Mouse (Mus musculus): ENCODE data around the gene Ubtd1. TPM values are rescaled to one million over a fixed set of nuclear protein-coding genes. Genes with fewer than 3 reads are reported as not detected.

Ubtd1 gene
- polyA plus RNA-seq, 1 experiment from 2014 or later = 15.1 TPM

GRCm38 (mm10) chr19:42058426-42058825, 76.9 kb downstream of the Ubtd1 start:
- Histone ChIP-seq H3K36me3 (no peaks in the 10 kb centered on the region), H3K9me3 (replicated peaks) (no peaks in the 10 kb centered on the region), H3K27ac (no peak overlapping the region), H3K27me3 (ENCODE audit: low read depth, poor library complexity, severe bottlenecking) (no peaks in the 10 kb centered on the region), H3K4me1 (peaks cover 1% of the 10 kb centered on the region; the same call in 1 of the 2 replicates), H3K4me3 (no peak overlapping the region)
- no peak for DNase-seq (ENCODE audit: low spot score)
- WGBS = 71% methylated on average over 7 of the region's 7 CpGs

GRCm38 (mm10) chr19:42061443-42061842, 79.9 kb downstream of the Ubtd1 start:
- no peaks in the 10 kb centered on the region for H3K4me1 ChIP-seq
- DNase-seq (ENCODE audit: low spot score) = no peak

GRCm38 (mm10) chr19:42068441-42069240, 87.1 kb downstream of the Ubtd1 start:
- Histone ChIP-seq H3K4me3 (no peak overlapping the region), H3K36me3 (peaks cover 2% of the 10 kb centered on the region; the same call in 1 of the 2 replicates), H3K27me3 (ENCODE audit: low read depth, poor library complexity, severe bottlenecking) (no peaks in the 10 kb centered on the region), H3K27ac (no peak overlapping the region), H3K9me3 (replicated peaks) (no peaks in the 10 kb centered on the region), H3K4me1 (no peaks in the 10 kb centered on the region; the same call in 1 of the 2 replicates)
- 83% methylated on average over 11 of the region's 11 CpGs for WGBS
- DNase-seq (ENCODE audit: low spot score) = no peak

More at GRCm38 (mm10) chr19:42061443-42061842, 79.9 kb downstream of the Ubtd1 start:
- H3K27me3 ChIP-seq (ENCODE audit: low read depth, poor library complexity, severe bottlenecking) = no peaks in the 10 kb centered on the region
- no peaks in the 10 kb centered on the region for H3K9me3 ChIP-seq (replicated peaks)
- no peak overlapping the region for H3K4me3 ChIP-seq
- 88% methylated on average over 7 of the region's 7 CpGs for WGBS
- no peaks in the 10 kb centered on the region for H3K36me3 ChIP-seq
- H3K27ac ChIP-seq = no peak overlapping the region

- no peak overlapping the region for H3K27ac ChIP-seq
- 69% methylated on average over 6 of the region's 6 CpGs for WGBS
- no peaks in the 10 kb centered on the region for H3K27me3 ChIP-seq (ENCODE audit: low read depth, poor library complexity, severe bottlenecking)
- H3K4me3 ChIP-seq = no peak overlapping the region
- no peaks in the 10 kb centered on the region; the same call in none of the 2 replicates for H3K4me1 ChIP-seq
- no peaks in the 10 kb centered on the region for H3K9me3 ChIP-seq (replicated peaks)
- DNase-seq (ENCODE audit: low spot score) = no peak
- H3K36me3 ChIP-seq = peaks cover 4% of the 10 kb centered on the region
Measured at GRCm38 (mm10) chr19:42069241-42069525, 87.6 kb downstream of the Ubtd1 start.

GRCm38 (mm10) chr19:42071221-42071620, 89.7 kb downstream of the Ubtd1 start:
- no peaks in the 10 kb centered on the region for H3K9me3 ChIP-seq (replicated peaks)
- 82% methylated on average over 7 of the region's 7 CpGs for WGBS
- no peak overlapping the region for H3K4me3 ChIP-seq
- H3K27me3 ChIP-seq (ENCODE audit: low read depth, poor library complexity, severe bottlenecking) = no peaks in the 10 kb centered on the region
- peaks cover 23% of the 10 kb centered on the region for H3K36me3 ChIP-seq
- no peak overlapping the region for H3K27ac ChIP-seq
- H3K4me1 ChIP-seq = no peaks in the 10 kb centered on the region; the same call in none of the 2 replicates
- DNase-seq (ENCODE audit: low spot score) = no peak

- WGBS = 87% methylated on average over 15 of the region's 15 CpGs
- peaks cover 30% of the 10 kb centered on the region for H3K36me3 ChIP-seq
Measured at GRCm38 (mm10) chr19:42071886-42072608, 90.5 kb downstream of the Ubtd1 start.

GRCm38 (mm10) chr19:42072802-42073201, 91.2 kb downstream of the Ubtd1 start:
- DNase-seq (ENCODE audit: low spot score) = no peak
- H3K4me1 ChIP-seq = no peaks in the 10 kb centered on the region; the same call in none of the 2 replicates
- 85% methylated on average over 7 of the region's 7 CpGs for WGBS

More at GRCm38 (mm10) chr19:42071886-42072608, 90.5 kb downstream of the Ubtd1 start:
- DNase-seq (ENCODE audit: low spot score) = no peak
- no peaks in the 10 kb centered on the region for H3K27me3 ChIP-seq (ENCODE audit: low read depth, poor library complexity, severe bottlenecking)
- no peak overlapping the region for H3K4me3 ChIP-seq
- H3K4me1 ChIP-seq = no peaks in the 10 kb centered on the region; the same call in none of the 2 replicates
- no peak overlapping the region for H3K27ac ChIP-seq
- H3K9me3 ChIP-seq (replicated peaks) = no peaks in the 10 kb centered on the region

GRCm38 (mm10) chr19:42075051-42075450, 93.5 kb downstream of the Ubtd1 start:
- Histone ChIP-seq H3K27me3 (ENCODE audit: low read depth, poor library complexity, severe bottlenecking) (no peaks in the 10 kb centered on the region), H3K36me3 (peaks cover 41% of the 10 kb centered on the region), H3K4me1 (no peaks in the 10 kb centered on the region; the same call in 1 of the 2 replicates), H3K27ac (no peak overlapping the region), H3K9me3 (replicated peaks) (no peaks in the 10 kb centered on the region), H3K4me3 (no peak overlapping the region)
- 82% methylated on average over 2 of the region's 2 CpGs for WGBS
- no peak for DNase-seq (ENCODE audit: low spot score)

More at GRCm38 (mm10) chr19:42072802-42073201, 91.2 kb downstream of the Ubtd1 start:
- no peak overlapping the region for H3K4me3 ChIP-seq
- H3K9me3 ChIP-seq (replicated peaks) = no peaks in the 10 kb centered on the region
- no peak overlapping the region for H3K27ac ChIP-seq
- H3K27me3 ChIP-seq (ENCODE audit: low read depth, poor library complexity, severe bottlenecking) = no peaks in the 10 kb centered on the region
- peaks cover 34% of the 10 kb centered on the region for H3K36me3 ChIP-seq

- DNase-seq (ENCODE audit: low spot score) = no peak
- Histone ChIP-seq H3K36me3 (peaks cover 39% of the 10 kb centered on the region), H3K4me3 (no peak overlapping the region), H3K4me1 (no peaks in the 10 kb centered on the region; the same call in 1 of the 2 replicates), H3K9me3 (replicated peaks) (no peaks in the 10 kb centered on the region), H3K27me3 (ENCODE audit: low read depth, poor library complexity, severe bottlenecking) (no peaks in the 10 kb centered on the region), H3K27ac (no peak overlapping the region)
- WGBS = 92% methylated on average over 16 of the region's 16 CpGs
Measured at GRCm38 (mm10) chr19:42075992-42076391, 94.4 kb downstream of the Ubtd1 start.

- WGBS = 98% methylated on average over 8 of the region's 8 CpGs
Measured at GRCm38 (mm10) chr19:42078566-42078965, 97.0 kb downstream of the Ubtd1 start.

GRCm38 (mm10) chr19:42079006-42079405, 97.4 kb downstream of the Ubtd1 start:
- WGBS = 97% methylated on average over 12 of the region's 12 CpGs
- no peaks in the 10 kb centered on the region; the same call in 1 of the 2 replicates for H3K4me1 ChIP-seq

More at GRCm38 (mm10) chr19:42078566-42078965, 97.0 kb downstream of the Ubtd1 start:
- Histone ChIP-seq H3K27ac (no peak overlapping the region), H3K4me3 (no peak overlapping the region), H3K9me3 (replicated peaks) (no peaks in the 10 kb centered on the region), H3K4me1 (no peaks in the 10 kb centered on the region; the same call in 1 of the 2 replicates), H3K27me3 (ENCODE audit: low read depth, poor library complexity, severe bottlenecking) (no peaks in the 10 kb centered on the region), H3K36me3 (peaks cover 39% of the 10 kb centered on the region)
- DNase-seq (ENCODE audit: low spot score) = no peak

GRCm38 (mm10) chr19:42079950-42080349, 98.4 kb downstream of the Ubtd1 start:
- no peak for DNase-seq (ENCODE audit: low spot score)
- Histone ChIP-seq H3K27me3 (ENCODE audit: low read depth, poor library complexity, severe bottlenecking) (no peaks in the 10 kb centered on the region), H3K27ac (no peak overlapping the region), H3K9me3 (replicated peaks) (no peaks in the 10 kb centered on the region), H3K4me3 (no peak overlapping the region), H3K36me3 (peaks cover 31% of the 10 kb centered on the region), H3K4me1 (no peaks in the 10 kb centered on the region)
- 84% methylated on average over 5 of the region's 5 CpGs for WGBS

More at GRCm38 (mm10) chr19:42079006-42079405, 97.4 kb downstream of the Ubtd1 start:
- Histone ChIP-seq H3K27me3 (ENCODE audit: low read depth, poor library complexity, severe bottlenecking) (no peaks in the 10 kb centered on the region), H3K9me3 (replicated peaks) (no peaks in the 10 kb centered on the region), H3K36me3 (peaks cover 38% of the 10 kb centered on the region), H3K4me3 (no peak overlapping the region), H3K27ac (no peak overlapping the region)
- no peak for DNase-seq (ENCODE audit: low spot score)

GRCm38 (mm10) chr19:42080469-42080868, 98.9 kb downstream of the Ubtd1 start:
- Histone ChIP-seq H3K36me3 (peaks cover 25% of the 10 kb centered on the region), H3K9me3 (replicated peaks) (no peaks in the 10 kb centered on the region), H3K4me3 (no peak overlapping the region), H3K4me1 (peaks cover under 1% of the 10 kb centered on the region), H3K27ac (no peak overlapping the region), H3K27me3 (ENCODE audit: low read depth, poor library complexity, severe bottlenecking) (no peaks in the 10 kb centered on the region)
- 88% methylated on average over 11 of the region's 11 CpGs for WGBS
- DNase-seq (ENCODE audit: low spot score) = no peak
